Mouse (Mus musculus) stomach, embryonic 14.5 days (tissue): ENCODE measurements around the gene Stim1. TPM values are rescaled to one million over a fixed set of nuclear protein-coding genes. Genes with fewer than 3 reads are reported as not detected.

Experiments
- ATAC-seq: fragments of 200-750 bp; cut with Nextera tagmentation; 2 replicates; pipeline ENCODE4 v1.8.0; 2017; ENCODE audit warnings: low read depth, moderate TSS enrichment; ENCODE audit not compliant: insufficient number of reproducible peaks, insufficient read depth, low FRiP score
- H3K27ac ChIP-seq: fragments of 300-500 bp; sonication (generic); 2 replicates; pipeline ENCODE4 v1.5.1; 2014; ENCODE audit warnings: mild to moderate bottlenecking, low read length, moderate library complexity, mixed read lengths
- H3K27me3 ChIP-seq: fragments of 300-500 bp; sonication (generic); 2 replicates; pipeline ENCODE4 v1.6.1; 2014; ENCODE audit warnings: low read length, control low read depth, mixed read lengths; ENCODE audit not compliant: control insufficient read depth, insufficient read depth
- H3K36me3 ChIP-seq: fragments of 300-500 bp; sonication (generic); 2 replicates; pipeline ENCODE4 v1.6.1; 2014; ENCODE audit warnings: mild to moderate bottlenecking, control low read depth, low read length, moderate library complexity, mixed read lengths; ENCODE audit not compliant: control insufficient read depth, insufficient read depth
- H3K4me1 ChIP-seq: fragments of 300-500 bp; sonication (generic); 2 replicates; pipeline ENCODE4 v1.6.1; 2014; ENCODE audit warnings: low read length, control low read depth, mixed read lengths; ENCODE audit not compliant: control insufficient read depth, insufficient read depth
- H3K4me2 ChIP-seq: fragments of 300-500 bp; sonication (generic); replicated peaks from 2 replicates; pipeline ENCODE4 v1.6.1; 2014; ENCODE audit warnings: low read depth, low read length, control low read depth
- H3K4me3 ChIP-seq: fragments of 300-500 bp; sonication (generic); 2 replicates; pipeline ENCODE4 v1.5.1; 2014; ENCODE audit warnings: low read depth, low read length, control low read depth
- H3K9ac ChIP-seq: fragments of 300-500 bp; sonication (generic); replicated peaks from 2 replicates; pipeline ENCODE4 v1.6.1; 2014; ENCODE audit warnings: low read depth, mild to moderate bottlenecking, control low read depth, low read length, moderate library complexity, mixed read lengths
- H3K9me3 ChIP-seq: fragments of 300-500 bp; sonication (generic); 2 replicates; pipeline ENCODE4 v1.6.1; 2016; ENCODE audit warnings: low read depth, low read length, control low read depth; ENCODE audit not compliant: control insufficient read depth
- WGBS: fragments of 180-500 bp; shearing (Covaris S2); extraction: QIAGEN DNeasy Blood & Tissue Kit; methylation state at CpG from one replicate; pipeline ENCODE4 v1.1.7; 2014; 5-methylcytosine and 5-hydroxymethylcytosine counted together
- polyA plus RNA-seq: library from polyadenylated mRNA; unstranded; fragments of >200 nt; fragmentation: Nextera tagmentation; extraction: Ambion mirVana; gene quantifications from 2 replicates; pipeline ENCODE4 v1.2.1, GENCODE M21; 2014

Stim1 gene
- polyA plus RNA-seq, 1 experiment from 2014 or later, result 24.9 TPM

DNA sequence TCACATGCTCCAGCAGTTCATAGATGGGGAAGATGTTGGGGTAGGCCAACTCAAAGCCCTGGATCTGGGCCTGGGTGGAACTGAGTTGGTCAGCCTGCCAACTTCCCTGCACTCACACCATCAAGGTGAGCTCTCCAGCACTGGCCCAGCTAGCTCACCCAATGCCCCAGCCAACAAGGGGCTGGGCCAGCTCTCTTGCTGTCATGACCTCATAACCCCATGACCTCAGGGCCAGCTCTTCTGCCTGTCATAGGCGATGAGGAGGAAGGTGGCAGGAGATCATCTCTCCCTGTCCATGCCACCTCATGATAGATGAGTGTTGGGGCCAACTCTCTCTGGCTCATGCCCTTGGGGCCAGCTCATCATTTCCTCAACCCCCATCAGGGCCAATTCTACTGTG, 96.2 kb downstream of the Stim1 start:
- Histone ChIP-seq H3K36me3 (no peaks in the 10 kb centered on the region), H3K4me3 (no peak overlapping the region), H3K9me3 (no peaks in the 10 kb centered on the region), H3K27ac (no peak overlapping the region), H3K9ac (no peak overlapping the region), H3K4me2 (no peak overlapping the region), H3K27me3 (no peaks in the 10 kb centered on the region), H3K4me1 (no peaks in the 10 kb centered on the region)
- no peak for ATAC-seq
- WGBS, result 67% methylated on average over 1 of the region's 1 CpGs

DNA sequence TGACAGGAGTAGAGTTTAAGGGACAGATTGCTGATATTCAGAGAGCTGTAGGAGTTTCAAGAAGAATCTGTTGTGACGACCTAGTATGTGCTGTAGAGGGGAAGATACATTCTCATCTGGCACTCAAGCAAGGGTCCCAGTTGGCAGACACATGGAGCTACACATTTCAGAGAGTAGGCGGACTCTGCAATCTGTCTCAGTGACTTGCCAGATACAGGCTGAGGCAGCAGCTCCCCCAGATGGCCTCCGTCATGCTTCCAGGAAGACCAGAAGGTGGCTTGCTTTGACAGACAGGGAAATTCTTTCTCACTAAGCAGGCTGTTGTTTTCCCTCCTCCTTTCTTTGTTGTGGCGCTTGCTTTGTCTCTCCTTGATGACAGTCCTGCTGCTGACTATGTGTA, 102.1 kb downstream of the Stim1 start:
- Histone ChIP-seq H3K9me3 (no peaks in the 10 kb centered on the region), H3K4me1 (0 out of 2 replicates have a peak, but pooled peaks cover 6% of the 10 kb centered on the region), H3K4me3 (no peak overlapping the region), H3K9ac (no peak overlapping the region), H3K27me3 (no peaks in the 10 kb centered on the region), H3K36me3 (no peaks in the 10 kb centered on the region), H3K4me2 (no peak overlapping the region), H3K27ac (no peak overlapping the region)
- ATAC-seq, result no peak
- 24% methylated on average over 4 of the region's 4 CpGs for WGBS

DNA sequence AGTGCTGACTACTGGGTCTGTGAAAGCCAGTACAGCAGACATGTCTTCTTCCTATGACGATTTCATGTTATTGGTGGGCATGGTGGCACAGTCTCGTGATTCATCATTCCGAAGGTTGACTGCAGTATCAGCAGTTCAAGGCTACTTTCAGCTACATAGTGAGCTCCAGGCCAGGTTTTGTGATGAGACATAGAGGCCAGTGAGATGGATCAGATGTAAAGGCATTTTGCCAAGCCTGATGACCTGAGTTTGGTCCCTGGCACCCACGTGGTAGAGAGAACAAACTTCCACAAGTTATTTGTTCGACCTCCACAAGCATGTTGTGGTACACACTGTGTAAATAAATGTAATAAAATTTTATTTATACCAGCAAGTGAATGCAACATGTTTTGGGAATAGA, 102.9 kb downstream of the Stim1 start:
- no peak overlapping the region for H3K9ac ChIP-seq
- H3K36me3 ChIP-seq, result no peaks in the 10 kb centered on the region
- no peaks in the 10 kb centered on the region for H3K27me3 ChIP-seq
- H3K4me3 ChIP-seq, result no peak overlapping the region
- H3K4me1 ChIP-seq, result 0 out of 2 replicates have a peak, but pooled peaks cover 6% of the 10 kb centered on the region
- H3K27ac ChIP-seq, result no peak overlapping the region
- H3K4me2 ChIP-seq, result no peak overlapping the region
- H3K9me3 ChIP-seq, result no peaks in the 10 kb centered on the region
- 82% methylated on average over 5 of the region's 5 CpGs for WGBS
- no peak for ATAC-seq

DNA sequence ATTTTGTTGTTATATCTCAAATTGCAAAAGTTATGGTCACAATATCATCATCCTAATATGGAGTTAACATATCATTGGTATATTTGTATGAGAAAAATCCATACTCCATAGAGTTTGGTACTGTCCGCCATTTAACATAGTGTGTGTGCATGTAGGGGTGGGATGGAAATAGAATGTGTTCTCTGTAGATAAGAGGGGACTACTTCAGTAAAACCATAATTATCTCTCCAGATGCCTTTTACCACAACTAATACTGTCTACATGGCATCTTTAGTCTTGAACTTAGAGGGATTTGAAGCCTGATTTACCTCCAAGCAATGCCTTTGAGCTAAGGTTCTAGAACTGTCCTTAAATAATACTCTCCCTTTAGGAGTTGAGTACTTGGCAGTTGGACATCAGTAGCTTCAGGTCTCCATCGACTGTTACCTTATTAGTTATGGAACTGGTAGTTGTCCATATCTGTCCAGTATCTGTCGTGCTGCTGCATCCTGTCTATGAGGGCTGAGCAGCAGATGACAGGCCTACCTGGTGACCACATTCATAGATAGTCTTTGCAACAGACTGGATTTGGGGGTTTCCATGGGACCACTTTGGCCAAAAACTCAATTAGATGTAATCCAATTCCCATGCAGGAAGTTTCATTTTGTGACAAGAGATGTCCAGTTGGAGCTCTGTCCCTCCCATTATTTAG, 105.9 kb downstream of the Stim1 start:
- Histone ChIP-seq H3K4me2 (no peak overlapping the region), H3K4me3 (no peak overlapping the region), H3K9me3 (no peaks in the 10 kb centered on the region), H3K9ac (no peak overlapping the region), H3K4me1 (0 out of 2 replicates have a peak, but pooled peaks cover 6% of the 10 kb centered on the region), H3K27ac (no peak overlapping the region), H3K27me3 (no peaks in the 10 kb centered on the region), H3K36me3 (no peaks in the 10 kb centered on the region)
- no peak for ATAC-seq
- WGBS, result 90% methylated on average over 3 of the region's 3 CpGs

DNA sequence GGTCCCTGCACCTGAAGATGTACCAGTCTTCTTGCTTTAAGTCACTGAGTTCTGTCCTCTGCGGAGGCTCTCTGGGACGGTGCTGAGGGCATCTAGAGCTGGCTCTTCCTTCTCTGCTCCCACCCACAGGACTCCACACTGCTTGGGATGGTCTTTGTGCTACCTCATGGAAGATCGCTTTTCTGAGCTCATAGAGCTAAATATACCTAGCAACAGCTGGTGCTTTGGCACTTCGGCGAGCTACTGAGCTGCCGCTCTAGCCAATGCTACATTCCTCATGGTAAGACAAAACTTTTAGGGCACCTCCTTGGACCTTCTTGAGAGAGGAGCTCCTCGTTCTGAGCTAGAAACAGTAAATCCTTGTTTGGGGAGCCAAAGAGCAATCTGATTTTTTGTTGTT, 115.6 kb downstream of the Stim1 start:
- no peak for ATAC-seq
- 89% methylated on average over 7 of the region's 7 CpGs for WGBS

DNA sequence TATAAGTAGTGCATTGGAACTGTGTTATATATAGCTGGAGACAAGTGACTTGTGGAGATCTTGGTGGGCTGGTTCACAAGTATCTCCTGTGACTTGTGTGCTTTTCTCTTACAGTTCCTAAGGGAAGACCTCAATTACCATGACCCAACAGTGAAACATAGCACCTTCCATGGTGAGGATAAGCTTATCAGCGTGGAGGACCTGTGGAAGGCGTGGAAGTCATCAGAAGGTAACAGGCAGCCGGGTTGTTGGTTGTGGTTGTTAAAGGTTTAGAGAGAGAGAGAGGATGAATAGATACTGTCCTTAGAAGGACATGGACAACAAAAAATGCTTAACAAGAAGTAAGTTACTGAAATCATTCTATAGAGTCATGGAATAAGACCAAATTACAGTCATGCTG, 118.4 kb downstream of the Stim1 start:
- 83% methylated on average over 3 of the region's 3 CpGs for WGBS
- no peak overlapping the region for H3K9ac ChIP-seq
- no peak overlapping the region for H3K4me3 ChIP-seq
- no peak overlapping the region for H3K27ac ChIP-seq
- ATAC-seq, result no peak
- H3K36me3 ChIP-seq, result no peaks in the 10 kb centered on the region
- H3K27me3 ChIP-seq, result no peaks in the 10 kb centered on the region
- H3K9me3 ChIP-seq, result no peaks in the 10 kb centered on the region
- H3K4me1 ChIP-seq, result no peaks in the 10 kb centered on the region
- H3K4me2 ChIP-seq, result no peak overlapping the region

More for the DNA sequence above, 115.6 kb downstream of the Stim1 start:
- H3K27ac ChIP-seq, result no peak overlapping the region
- H3K4me1 ChIP-seq, result no peaks in the 10 kb centered on the region
- H3K4me2 ChIP-seq, result no peak overlapping the region
- no peaks in the 10 kb centered on the region for H3K9me3 ChIP-seq
- no peak overlapping the region for H3K4me3 ChIP-seq
- H3K36me3 ChIP-seq, result no peaks in the 10 kb centered on the region
- no peaks in the 10 kb centered on the region for H3K27me3 ChIP-seq
- no peak overlapping the region for H3K9ac ChIP-seq

DNA sequence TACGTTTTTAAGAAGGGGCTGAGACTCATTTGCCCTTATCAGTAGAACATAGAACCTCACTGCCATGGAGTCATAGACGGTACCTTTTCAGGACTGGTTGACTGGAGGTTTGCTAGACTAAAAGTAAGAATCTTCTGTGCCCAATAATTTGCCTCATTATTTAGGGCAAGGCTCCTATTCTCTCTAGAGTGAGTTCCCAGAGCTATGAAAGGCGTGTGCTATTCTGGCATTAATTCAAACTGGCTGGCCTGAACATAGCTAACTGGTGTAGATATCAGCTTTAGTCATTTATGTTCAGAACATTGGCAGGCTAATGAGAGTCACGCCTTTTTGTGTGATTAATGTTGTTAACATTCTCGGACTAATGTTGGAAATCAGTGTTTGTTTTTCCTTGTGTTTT, 121.5 kb downstream of the Stim1 start:
- Histone ChIP-seq H3K36me3 (no peaks in the 10 kb centered on the region), H3K4me3 (no peak overlapping the region), H3K27me3 (no peaks in the 10 kb centered on the region), H3K4me1 (no peaks in the 10 kb centered on the region), H3K9ac (no peak overlapping the region), H3K9me3 (no peaks in the 10 kb centered on the region), H3K27ac (no peak overlapping the region), H3K4me2 (no peak overlapping the region)
- ATAC-seq, result no peak
- 54% methylated on average over 5 of the region's 5 CpGs for whole genome bisulfite sequencing

DNA sequence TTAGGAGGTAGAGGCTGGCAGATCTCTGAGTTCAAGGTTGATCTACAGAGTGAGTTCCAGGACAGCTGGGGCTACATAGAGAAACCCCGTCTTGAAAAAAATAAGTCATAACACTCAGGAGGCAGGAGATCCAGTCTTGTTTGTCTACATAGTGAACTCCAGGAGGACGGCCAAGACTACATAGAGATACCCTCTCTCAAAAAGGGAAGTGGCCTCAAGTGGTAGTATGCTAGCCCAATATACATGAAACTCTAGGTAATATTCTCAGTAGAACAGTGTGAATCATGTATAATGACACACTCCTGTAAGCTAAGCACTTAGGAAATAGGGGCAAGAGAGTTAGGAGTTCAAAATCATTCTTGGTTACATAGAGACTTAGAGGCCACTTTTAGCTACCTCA, 126.3 kb downstream of the Stim1 start:
- Histone ChIP-seq H3K27ac (no peak overlapping the region), H3K27me3 (no peaks in the 10 kb centered on the region), H3K4me3 (no peak overlapping the region), H3K36me3 (no peaks in the 10 kb centered on the region), H3K4me2 (no peak overlapping the region), H3K4me1 (no peaks in the 10 kb centered on the region), H3K9me3 (no peaks in the 10 kb centered on the region), H3K9ac (no peak overlapping the region)
- 88% methylated on average over 2 of the region's 2 CpGs for WGBS
- no peak for ATAC-seq

DNA sequence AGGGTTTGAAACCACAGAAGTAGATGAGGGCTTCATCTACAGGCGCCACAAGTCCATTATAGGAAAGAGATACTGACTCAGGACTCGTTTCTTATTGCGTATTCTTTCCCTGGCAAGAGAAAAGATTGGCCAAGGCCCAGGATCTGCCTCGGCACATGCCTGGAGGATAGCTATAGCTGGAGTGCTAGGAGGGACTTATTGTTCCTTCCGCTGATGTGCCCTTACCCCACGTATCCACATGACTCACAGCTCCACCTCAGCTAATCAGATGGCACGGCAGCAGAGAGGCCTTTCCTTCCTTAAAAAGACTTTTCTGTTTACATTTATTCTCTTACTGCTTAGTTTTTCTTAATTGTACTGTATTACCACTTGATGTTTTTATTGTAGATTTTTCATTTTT, 128.3 kb downstream of the Stim1 start:
- Histone ChIP-seq H3K27ac (no peak overlapping the region), H3K4me3 (no peak overlapping the region), H3K27me3 (no peaks in the 10 kb centered on the region), H3K4me2 (no peak overlapping the region), H3K36me3 (no peaks in the 10 kb centered on the region), H3K4me1 (no peaks in the 10 kb centered on the region), H3K9me3 (no peaks in the 10 kb centered on the region), H3K9ac (no peak overlapping the region)
- WGBS, result 67% methylated on average over 7 of the region's 7 CpGs
- no peak for ATAC-seq
